Mouse (Mus musculus): Measurements from ENCODE around the gene Dpysl5.
"Not testable (repeated sequence)": the region's sequence is repeated elsewhere in the genome, so short reads cannot be mapped to it uniquely, and the experiment has no call there.

Dpysl5 gene

GRCm38 (mm10) chr5:30711147-30712001 is at the start of gene Dpysl5:
TSS of gene Dpysl5 (plus strand) at chr5:30711564.
- peak; percentile 73 to 79 for DNase-seq (ENCODE audit: low spot score in 2 of 2)

- no peak for DNase-seq (ENCODE audit: low spot score in 2 of 2)
These were observed 46.0 kb upstream of the Dpysl5 start for GRCm38 (mm10) chr5:30665360-30665759.

- peak; percentile 40 to 63 for DNase-seq (ENCODE audit: low spot score in 2 of 2)
These were observed 45.4 kb upstream of the Dpysl5 start for GRCm38 (mm10) chr5:30665968-30666367.

GRCm38 (mm10) chr5:30666391-30667195 is 44.8 kb upstream of the Dpysl5 start, which contains the start of gene Cenpa:
TSS of gene Cenpa (plus strand) at chr5:30666777.
- peak; percentile 89 to 96 for DNase-seq (ENCODE audit: low spot score in 2 of 2)

GRCm38 (mm10) chr5:30667215-30667614 is 44.1 kb upstream of the Dpysl5 start:
- DNase-seq (ENCODE audit: low spot score in 2 of 2): no peak

GRCm38 (mm10) chr5:30667686-30668085 is 43.7 kb upstream of the Dpysl5 start:
- DNase-seq (ENCODE audit: low spot score in 2 of 2): no peak

- no peak for DNase-seq (ENCODE audit: low spot score in 2 of 2)
These were observed 42.5 kb upstream of the Dpysl5 start for GRCm38 (mm10) chr5:30668637-30669495.

GRCm38 (mm10) chr5:30669496-30669830 is 41.9 kb upstream of the Dpysl5 start:
- no peak for DNase-seq (ENCODE audit: low spot score in 2 of 2)

GRCm38 (mm10) chr5:30670091-30670490 is 41.3 kb upstream of the Dpysl5 start:
- no peak for DNase-seq (ENCODE audit: low spot score in 2 of 2)

GRCm38 (mm10) chr5:30674001-30674400 is 37.4 kb upstream of the Dpysl5 start:
- no peak for DNase-seq (ENCODE audit: low spot score in 2 of 2)

GRCm38 (mm10) chr5:30676800-30677199 is 34.6 kb upstream of the Dpysl5 start:
- no peak for DNase-seq (ENCODE audit: low spot score in 2 of 2)

GRCm38 (mm10) chr5:30678069-30678468 is 33.3 kb upstream of the Dpysl5 start:
- not testable (repeated sequence) for DNase-seq (ENCODE audit: low spot score in 2 of 2)

GRCm38 (mm10) chr5:30678722-30679296 is 32.6 kb upstream of the Dpysl5 start:
- no peak for DNase-seq (ENCODE audit: low spot score in 2 of 2)

GRCm38 (mm10) chr5:30679593-30679992 is 31.8 kb upstream of the Dpysl5 start:
- DNase-seq (ENCODE audit: low spot score in 2 of 2): no peak

- DNase-seq (ENCODE audit: low spot score in 2 of 2): no peak
These were observed 29.4 kb upstream of the Dpysl5 start for GRCm38 (mm10) chr5:30681970-30682369.

GRCm38 (mm10) chr5:30682967-30683600 is 28.3 kb upstream of the Dpysl5 start:
- DNase-seq (ENCODE audit: low spot score in 2 of 2): no peak

- DNase-seq (ENCODE audit: low spot score in 2 of 2): no peak
These were observed 27.4 kb upstream of the Dpysl5 start for GRCm38 (mm10) chr5:30683993-30684392.

- DNase-seq (ENCODE audit: low spot score in 2 of 2): peak in 1 of 2 experiments; percentile 42
These were observed 24.6 kb upstream of the Dpysl5 start for GRCm38 (mm10) chr5:30686781-30687180.

GRCm38 (mm10) chr5:30700361-30701000 is 10.9 kb upstream of the Dpysl5 start:
- DNase-seq (ENCODE audit: low spot score in 2 of 2): no peak

GRCm38 (mm10) chr5:30701373-30701772 is 10.0 kb upstream of the Dpysl5 start:
- not testable (repeated sequence) for DNase-seq (ENCODE audit: low spot score in 2 of 2)

All from left cerebral cortex, adult 9 months (tissue).